Mouse (Mus musculus): ENCODE data around the gene Nfat5. TPM values are rescaled to one million over a fixed set of nuclear protein-coding genes. Genes with fewer than 3 reads are reported as not detected.

The Nfat5 gene
- polyA plus RNA-seq, 1 experiment from 2014 or later: 21.4 TPM

Other genes starting within 250 kb of the Nfat5 start
- gene Pdf, start 244.9 kb upstream of the Nfat5 start, polyA plus RNA-seq (2015; fragmentation: Nextera tagmentation; extraction: Ambion mirVana): 51.0 and 55.6 TPM in 2 replicates
- gene Cog8, start 236.8 kb upstream of the Nfat5 start, polyA plus RNA-seq (2015; fragmentation: Nextera tagmentation; extraction: Ambion mirVana): 37.5 and 40.8 TPM in 2 replicates
- 99.9 and 104 TPM in 2 replicates for gene Nip7, start 236.6 kb upstream of the Nfat5 start, polyA plus RNA-seq (2015; fragmentation: Nextera tagmentation; extraction: Ambion mirVana)
- gene Tmed6, start 227.8 kb upstream of the Nfat5 start, polyA plus RNA-seq (2015; fragmentation: Nextera tagmentation; extraction: Ambion mirVana): not detected in 2 replicates
- 23.5 and 24.0 TPM in 2 replicates for gene Terf2, start 196.9 kb upstream of the Nfat5 start, polyA plus RNA-seq (2015; fragmentation: Nextera tagmentation; extraction: Ambion mirVana)
- 71.9 and 77.0 TPM in 2 replicates for gene Cyb5b, start 142.8 kb upstream of the Nfat5 start, polyA plus RNA-seq (2015; fragmentation: Nextera tagmentation; extraction: Ambion mirVana)
- 18.8 and 20.3 TPM in 2 replicates for gene Nqo1, start 109.7 kb downstream of the Nfat5 start, polyA plus RNA-seq (2015; fragmentation: Nextera tagmentation; extraction: Ambion mirVana)
- gene Nob1, start 131.6 kb downstream of the Nfat5 start, polyA plus RNA-seq (2015; fragmentation: Nextera tagmentation; extraction: Ambion mirVana): 95.3 and 96.4 TPM in 2 replicates
- gene Wwp2, start 142.9 kb downstream of the Nfat5 start, polyA plus RNA-seq (2015; fragmentation: Nextera tagmentation; extraction: Ambion mirVana): 329 and 357 TPM in 2 replicates

Measured in limb, embryonic 13.5 days (tissue).